Mouse (Mus musculus) gastrocnemius, adult 8-10 months (tissue): ENCODE data around the gene Pou3f3. TPM values are rescaled to one million over a fixed set of nuclear protein-coding genes. Genes with fewer than 3 reads are reported as not detected.

ENCODE experiments used
- total RNA-seq, 4 experiments: library from RNA; stranded (reverse); gene quantifications; 2 replicates each; pipeline ENCODE4 v1.2.4; 2022

The Pou3f3 gene
- total RNA-seq, 4 experiments from 2014 or later, result 0.04 TPM; not detected in 3

Other genes with a start within 250 kb of the Pou3f3 start
- gene Mrps9, start 155.5 kb downstream of the Pou3f3 start, total RNA-seq, result 10 to 100 TPM; 41.2 to 43.1 (median 41.7) TPM